Mouse (Mus musculus) midbrain, embryonic 11.5 days (tissue): ENCODE data around the gene Swap70. TPM values are rescaled to one million over a fixed set of nuclear protein-coding genes. Genes with fewer than 3 reads are reported as not detected.

ENCODE experiments used
- ATAC-seq: fragments of 200-750 bp; cut with Nextera tagmentation; 2 replicates; pipeline ENCODE4 v1.8.0; 2017; ENCODE audit warnings: moderate TSS enrichment, moderate library complexity; ENCODE audit not compliant: low FRiP score
- DNase-seq: peaks from one replicate; pipeline ENCODE4 v3.0.0; 2015; ENCODE audit warnings: low spot score; ENCODE audit errors: missing footprints
- H3K27ac ChIP-seq: fragments of 300-500 bp; sonication (generic); 2 replicates; pipeline ENCODE4 v1.5.1; 2014; ENCODE audit warnings: low read depth, low read length
- H3K27me3 ChIP-seq: fragments of 300-500 bp; sonication (generic); 2 replicates; pipeline ENCODE4 v1.6.1; 2014; ENCODE audit warnings: mild to moderate bottlenecking, low read length, moderate library complexity, mixed read lengths; ENCODE audit not compliant: control insufficient read depth, insufficient read depth
- H3K36me3 ChIP-seq: fragments of 300-500 bp; sonication (generic); 2 replicates; pipeline ENCODE4 v1.6.1; 2014; ENCODE audit warnings: mild to moderate bottlenecking, low read length, moderate library complexity, mixed read lengths; ENCODE audit not compliant: control insufficient read depth, insufficient read depth
- H3K4me1 ChIP-seq: fragments of 300-500 bp; sonication (generic); 2 replicates; pipeline ENCODE4 v1.6.1; 2014; ENCODE audit warnings: low read length; ENCODE audit not compliant: control insufficient read depth, insufficient read depth
- H3K4me2 ChIP-seq: fragments of 300-500 bp; sonication (generic); 2 replicates; pipeline ENCODE4 v1.6.1; 2014; ENCODE audit warnings: mild to moderate bottlenecking, moderate library complexity
- H3K4me3 ChIP-seq: fragments of 300-500 bp; sonication (generic); 2 replicates; pipeline ENCODE4 v1.5.1; 2014; ENCODE audit warnings: low read depth, low read length
- H3K9ac ChIP-seq: fragments of 300-500 bp; sonication (generic); 2 replicates; pipeline ENCODE4 v1.6.1; 2014; ENCODE audit warnings: low read length
- H3K9me3 ChIP-seq: fragments of 300-500 bp; sonication (generic); 2 replicates; pipeline ENCODE4 v1.6.1; 2016; ENCODE audit warnings: low read length; ENCODE audit not compliant: control insufficient read depth
- WGBS: fragments of 180-500 bp; shearing (Covaris S2); extraction: QIAGEN DNeasy Blood & Tissue Kit; methylation state at CpG from one replicate; pipeline ENCODE4 v1.1.7; 2014; 5-methylcytosine and 5-hydroxymethylcytosine counted together
- polyA plus RNA-seq: library from polyadenylated mRNA; unstranded; fragments of >200 nt; fragmentation: Nextera tagmentation; extraction: Ambion mirVana; gene quantifications from 2 replicates; pipeline ENCODE4 v1.2.1, GENCODE M21; 2014

The Swap70 gene
- polyA plus RNA-seq: 15.1 and 17.2 TPM in 2 replicates

DNA sequence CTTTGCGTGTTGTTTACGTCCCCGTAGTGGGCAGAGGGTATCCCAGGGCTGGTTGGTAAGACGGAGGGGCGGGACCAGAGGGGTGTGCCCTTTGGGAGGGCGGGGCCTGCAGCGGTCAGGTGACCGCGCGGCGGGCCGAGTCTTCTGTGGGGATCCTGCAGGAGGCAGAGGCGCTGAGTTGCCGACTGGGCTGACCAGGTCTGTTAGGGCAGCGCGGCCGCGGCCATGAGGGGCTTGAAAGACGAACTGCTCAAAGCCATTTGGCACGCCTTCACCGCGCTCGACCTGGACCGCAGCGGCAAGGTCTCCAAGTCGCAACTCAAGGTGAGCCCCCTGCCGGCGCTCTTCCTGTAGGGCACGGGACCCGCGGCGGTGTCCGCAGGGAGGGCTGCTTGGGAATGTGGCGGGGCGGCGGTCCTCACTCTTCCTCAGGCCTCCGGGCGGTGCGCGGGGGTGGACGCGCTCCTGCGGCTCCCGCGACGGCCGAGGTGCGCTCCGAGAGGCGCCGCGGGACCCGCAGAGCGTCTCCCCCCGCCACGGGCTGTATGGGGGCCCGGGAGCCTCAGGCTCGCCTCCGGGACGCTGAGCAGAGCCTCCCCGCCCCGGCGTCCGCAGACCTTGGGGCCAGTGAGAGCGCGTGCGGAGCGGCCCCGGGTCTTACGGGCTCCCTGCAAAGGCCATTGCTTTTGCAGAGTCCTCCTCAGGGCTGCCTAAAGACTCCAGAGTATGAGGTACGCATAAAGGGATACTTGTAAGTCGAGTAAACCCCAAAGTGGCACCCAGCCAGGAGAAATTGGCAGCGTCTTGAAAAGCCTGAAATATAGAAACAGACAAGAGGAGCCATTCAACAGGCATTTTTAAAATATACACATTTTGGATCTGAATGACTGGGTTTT lies at the start of gene Swap70:
TSS of gene Swap70 (plus strand) at position 126 of the 896 bp plus-strand sequence.
- WGBS: 1% methylated on average over 73 of the region's 73 CpGs

GRCm38 (mm10) chr7:110179208-110179607 lies 42.3 kb upstream of the Swap70 start:
- H3K9me3 ChIP-seq: no peaks in the 10 kb centered on the region
- DNase-seq (peak; percentile 6), ATAC-seq (no peak)
- H3K9ac ChIP-seq: no peak overlapping the region
- no peaks in the 10 kb centered on the region for H3K36me3 ChIP-seq
- no peaks in the 10 kb centered on the region for H3K4me1 ChIP-seq
- no peak overlapping the region for H3K4me3 ChIP-seq
- no peak overlapping the region for H3K27ac ChIP-seq
- 88% methylated on average over 7 of the region's 7 CpGs for WGBS
- no peaks in the 10 kb centered on the region for H3K27me3 ChIP-seq
- H3K4me2 ChIP-seq: no peak overlapping the region

More for the DNA sequence above, at the start of gene Swap70:
- Histone ChIP-seq H3K4me3 (peak within 1 kb of the TSS; percentile 73), H3K27me3 (no peaks in the 10 kb centered on the region), H3K27ac (peak within 1 kb of the TSS; percentile 65), H3K9me3 (no peaks in the 10 kb centered on the region), H3K4me1 (peaks cover 2% of the 10 kb centered on the region; the same call in 1 of the 2 replicates), H3K9ac (peak within 1 kb of the TSS; percentile 79), H3K4me2 (peak within 1 kb of the TSS; percentile 72), H3K36me3 (no peaks in the 10 kb centered on the region)
- ATAC-seq (peak; percentile 99), DNase-seq (peak; percentile 99)

- Histone ChIP-seq H3K36me3 (no peaks in the 10 kb centered on the region), H3K4me3 (no peak overlapping the region), H3K4me2 (no peak overlapping the region), H3K9me3 (no peaks in the 10 kb centered on the region), H3K27me3 (no peaks in the 10 kb centered on the region), H3K4me1 (no peaks in the 10 kb centered on the region), H3K27ac (no peak overlapping the region), H3K9ac (no peak overlapping the region)
- no peak for DNase-seq
- no peak for ATAC-seq
Measured at GRCm38 (mm10) chr7:110180613-110181012, 40.9 kb upstream of the Swap70 start.

DNA sequence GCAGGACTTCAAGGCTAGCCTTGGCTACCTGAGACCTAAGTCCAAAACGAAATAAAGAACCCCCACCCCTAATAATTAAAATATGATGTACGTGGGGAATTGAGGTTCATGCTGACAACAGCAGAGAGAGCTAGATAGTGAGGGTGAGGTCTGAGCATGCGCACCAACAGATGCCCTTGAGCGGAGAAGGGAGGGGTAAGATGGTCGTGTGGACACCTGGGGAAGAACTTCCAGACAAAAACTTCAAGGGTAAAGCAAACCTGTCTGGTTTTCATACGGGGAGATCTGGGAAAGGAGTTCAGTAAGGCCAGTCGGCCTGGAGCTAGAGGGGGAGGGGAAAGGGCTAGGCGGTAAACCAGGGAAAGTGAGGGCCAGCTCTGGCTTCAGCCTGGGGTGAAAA lies 40.1 kb upstream of the Swap70 start:
- no peak for ATAC-seq

DNA sequence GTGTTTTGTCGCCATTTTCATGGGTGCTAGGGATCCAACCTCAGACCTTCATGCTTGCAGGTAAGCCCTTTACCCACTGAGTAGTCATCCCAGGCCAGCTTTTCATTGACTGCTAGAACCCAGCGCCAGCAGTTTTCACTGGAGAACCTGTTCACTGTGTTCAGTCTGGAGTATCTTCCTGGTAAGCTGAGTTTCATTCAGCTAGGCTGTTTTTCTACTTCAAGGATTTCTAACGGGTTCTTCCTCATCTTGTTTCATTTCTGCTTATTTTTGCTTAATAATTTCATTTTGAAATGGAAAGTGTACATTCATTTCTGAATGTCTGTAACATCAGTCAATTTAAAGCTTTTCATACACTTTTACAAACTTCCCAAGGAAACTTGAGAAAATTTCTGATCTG lies 36.9 kb upstream of the Swap70 start:
- Histone ChIP-seq H3K36me3 (no peaks in the 10 kb centered on the region), H3K4me3 (no peak overlapping the region), H3K9me3 (no peaks in the 10 kb centered on the region), H3K9ac (no peak overlapping the region), H3K27me3 (no peaks in the 10 kb centered on the region), H3K4me2 (no peak overlapping the region), H3K4me1 (no peaks in the 10 kb centered on the region), H3K27ac (no peak overlapping the region)
- no peak for ATAC-seq
- DNase-seq: no peak
- WGBS: 86% methylated on average over 3 of the region's 3 CpGs

More for the DNA sequence above, 40.1 kb upstream of the Swap70 start:
- H3K27me3 ChIP-seq: no peaks in the 10 kb centered on the region
- DNase-seq: no peak
- H3K4me2 ChIP-seq: no peak overlapping the region
- no peak overlapping the region for H3K4me3 ChIP-seq
- H3K36me3 ChIP-seq: no peaks in the 10 kb centered on the region
- H3K27ac ChIP-seq: no peak overlapping the region
- no peaks in the 10 kb centered on the region for H3K9me3 ChIP-seq
- no peak overlapping the region for H3K9ac ChIP-seq
- H3K4me1 ChIP-seq: no peaks in the 10 kb centered on the region
- WGBS: 69% methylated on average over 8 of the region's 8 CpGs

DNA sequence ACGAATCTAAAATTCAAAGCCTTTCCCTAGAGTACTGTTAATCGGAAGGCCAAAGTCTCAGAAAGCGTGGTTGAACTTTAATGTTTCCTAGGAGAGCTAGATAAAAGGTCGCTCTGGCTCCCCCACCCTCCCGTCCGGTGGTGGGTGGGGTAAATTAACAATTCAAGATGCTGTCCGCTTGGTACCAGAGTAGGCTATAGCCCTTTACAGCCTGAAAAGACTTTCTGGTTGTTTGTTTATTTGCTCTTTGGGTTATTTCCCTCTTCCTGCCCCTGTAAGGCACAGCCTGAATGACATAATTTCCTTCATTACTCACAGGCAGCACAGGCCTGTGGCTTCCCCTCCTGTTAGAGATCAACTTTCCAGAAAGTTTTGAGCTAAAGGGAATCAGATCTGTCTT lies 31.6 kb upstream of the Swap70 start:
- 65% methylated on average over 7 of the region's 7 CpGs for WGBS

GRCm38 (mm10) chr7:110193186-110193585 lies 28.3 kb upstream of the Swap70 start:
- H3K4me1 ChIP-seq: no peaks in the 10 kb centered on the region
- no peak overlapping the region for H3K4me2 ChIP-seq
- no peaks in the 10 kb centered on the region for H3K9me3 ChIP-seq
- no peaks in the 10 kb centered on the region for H3K27me3 ChIP-seq
- no peak for DNase-seq
- 89% methylated on average over 3 of the region's 3 CpGs for WGBS
- H3K9ac ChIP-seq: no peak overlapping the region
- no peaks in the 10 kb centered on the region for H3K36me3 ChIP-seq
- H3K27ac ChIP-seq: no peak overlapping the region
- ATAC-seq: no peak
- H3K4me3 ChIP-seq: no peak overlapping the region

More for the DNA sequence above, 31.6 kb upstream of the Swap70 start:
- Histone ChIP-seq H3K27ac (no peak overlapping the region), H3K9me3 (no peaks in the 10 kb centered on the region), H3K27me3 (no peaks in the 10 kb centered on the region), H3K9ac (no peak overlapping the region), H3K4me1 (no peaks in the 10 kb centered on the region), H3K36me3 (no peaks in the 10 kb centered on the region), H3K4me3 (no peak overlapping the region), H3K4me2 (no peak overlapping the region)
- DNase-seq: no peak
- ATAC-seq: no peak

DNA sequence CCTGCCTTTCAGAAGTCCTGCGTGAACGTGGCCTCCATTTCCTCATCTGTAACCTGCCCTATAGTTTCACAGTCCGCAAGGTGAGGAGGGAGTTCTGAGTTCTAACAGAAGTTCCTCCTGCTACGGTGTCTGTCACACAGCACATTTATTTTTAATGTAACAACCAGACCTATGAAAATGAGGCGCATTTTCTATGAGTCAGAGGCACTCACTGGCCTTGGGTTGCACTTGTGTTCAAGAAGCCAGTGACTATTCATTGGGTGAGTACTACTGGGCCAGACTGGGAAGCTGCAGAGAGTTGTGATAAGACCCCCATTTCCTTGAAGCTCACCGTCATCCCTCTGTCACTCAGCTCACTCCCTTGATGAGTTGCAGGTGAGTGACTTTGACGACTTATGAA lies 24.3 kb upstream of the Swap70 start:
- no peak for DNase-seq
- H3K4me2 ChIP-seq: no peak overlapping the region
- no peaks in the 10 kb centered on the region for H3K9me3 ChIP-seq
- no peaks in the 10 kb centered on the region for H3K36me3 ChIP-seq
- no peaks in the 10 kb centered on the region for H3K4me1 ChIP-seq
- WGBS: 87% methylated on average over 7 of the region's 7 CpGs
- ATAC-seq: no peak
- H3K27me3 ChIP-seq: no peaks in the 10 kb centered on the region
- no peak overlapping the region for H3K27ac ChIP-seq
- H3K9ac ChIP-seq: no peak overlapping the region
- no peak overlapping the region for H3K4me3 ChIP-seq

- ATAC-seq: no peak
- Histone ChIP-seq H3K9ac (no peak overlapping the region), H3K9me3 (no peaks in the 10 kb centered on the region; the same call in 1 of the 2 replicates), H3K4me3 (no peak overlapping the region), H3K27me3 (no peaks in the 10 kb centered on the region), H3K4me1 (no peaks in the 10 kb centered on the region), H3K27ac (no peak overlapping the region), H3K36me3 (no peaks in the 10 kb centered on the region), H3K4me2 (no peak overlapping the region)
- DNase-seq: no peak
- WGBS: 94% methylated on average over 6 of the region's 6 CpGs
Measured at GRCm38 (mm10) chr7:110201933-110202332, 19.6 kb upstream of the Swap70 start.
